Mouse (Mus musculus) CD8-positive naive resting alpha-beta T cell, adult 2 months (primary cell): ENCODE results near the gene Usmg5.
A peak's percentile ranks its signal among the peaks of the same experiment; 100 is the strongest.
"Not testable (repeated sequence)": the region's sequence is repeated elsewhere in the genome, so short reads cannot be mapped to it uniquely, and the experiment has no call there.

Experiments
- DNase-seq, 2 experiments: peaks; one replicate each; pipeline ENCODE4 v3.0.0; 2022; ENCODE audit warnings: low read depth in 2 of 2, low spot score in 2 of 2

Gene Usmg5

DNA sequence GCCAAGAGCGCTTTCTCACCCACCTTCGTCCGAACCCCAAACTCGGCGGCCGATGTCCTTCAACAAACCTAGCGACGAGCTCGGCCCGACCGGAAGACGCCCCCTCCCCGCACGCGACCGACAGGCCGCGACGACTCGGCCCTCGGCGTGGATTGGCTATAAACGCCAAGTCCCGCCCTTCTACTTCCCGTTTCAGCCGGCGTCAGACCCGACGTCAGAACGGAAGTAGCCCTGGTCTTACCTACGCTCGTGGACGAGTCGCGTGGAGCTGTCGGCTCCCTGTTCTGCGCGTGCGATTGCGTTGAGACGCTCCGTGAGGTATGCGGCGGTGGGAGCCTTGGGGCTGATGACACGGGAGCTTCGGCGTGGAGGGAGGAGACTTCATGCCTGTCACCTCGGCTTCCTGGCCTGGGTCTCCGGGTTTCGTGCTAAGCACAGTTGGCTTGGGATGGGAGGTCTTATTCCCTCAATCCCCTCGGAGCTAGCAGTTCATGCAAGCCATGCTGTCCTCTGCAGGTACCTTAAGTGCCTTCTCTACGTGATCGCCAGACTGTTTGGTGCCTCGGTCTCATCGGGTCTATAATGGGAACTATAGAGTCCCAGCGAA is at the start of gene Usmg5, which contains the start of gene Pdcd11:
TSS of gene Usmg5 (minus strand) at position 98 of the 607 bp plus-strand sequence.
TSS of gene Pdcd11 (plus strand) at position 219 of the 607 bp plus-strand sequence.
- DNase-seq: peak; percentile 85 to 87

DNA sequence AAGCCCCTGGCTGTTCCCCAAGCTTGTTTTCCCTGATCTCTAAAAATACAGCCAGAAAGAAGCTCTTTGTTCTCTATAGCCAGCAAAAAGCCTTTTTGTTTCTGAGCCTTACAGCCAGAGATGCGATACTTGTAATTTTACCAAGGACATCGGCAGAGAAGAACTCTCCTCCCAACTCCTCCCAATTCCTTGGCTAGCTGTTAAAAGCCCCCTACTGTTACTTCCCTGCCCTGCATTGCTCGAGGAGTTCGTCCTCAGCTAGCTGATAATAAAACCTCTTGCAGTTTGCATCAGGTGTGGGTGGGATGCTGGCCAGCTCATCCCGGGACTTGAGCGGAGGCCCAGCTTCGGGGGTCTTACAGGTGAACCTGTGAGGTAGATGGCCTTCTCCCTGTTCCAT is 49.2 kb upstream of the Usmg5 start:
- DNase-seq: not testable (repeated sequence)

DNA sequence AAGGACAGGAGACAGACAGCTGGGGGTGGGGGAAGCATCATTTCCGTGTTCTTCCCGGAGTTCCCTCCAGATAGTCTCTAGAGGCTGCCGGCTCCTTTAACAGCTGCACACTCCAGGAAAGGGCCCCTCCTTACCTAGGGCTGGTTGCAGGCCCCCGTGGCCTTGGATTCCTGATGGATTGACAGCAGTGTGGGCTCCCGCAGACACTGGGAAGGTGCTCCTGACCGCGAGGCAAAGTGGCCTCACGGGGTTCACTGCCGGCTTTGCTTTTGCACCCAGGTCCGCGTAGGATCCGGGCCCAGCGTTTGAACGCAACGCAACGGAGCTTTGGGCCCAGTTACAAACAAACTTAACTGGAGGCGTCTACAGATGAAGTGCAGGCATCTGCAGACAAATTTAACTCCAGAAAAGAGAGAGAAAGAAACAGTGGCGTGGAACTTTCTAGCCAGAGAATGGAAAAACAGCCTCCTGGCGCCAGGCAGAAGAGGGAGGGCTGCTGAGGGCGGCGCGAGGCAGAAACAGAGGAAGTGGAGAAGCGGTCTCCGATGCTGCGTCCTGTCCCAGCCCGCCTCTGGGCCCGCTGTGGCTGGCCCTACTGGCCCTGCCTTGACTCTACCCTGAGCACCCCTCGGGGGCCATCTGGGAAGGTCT is 47.4 kb upstream of the Usmg5 start, which contains the start of gene Calhm2:
TSS of gene Calhm2 (minus strand) at position 524 of the 651 bp plus-strand sequence.
- peak; percentile 17 to 28 for DNase-seq

DNA sequence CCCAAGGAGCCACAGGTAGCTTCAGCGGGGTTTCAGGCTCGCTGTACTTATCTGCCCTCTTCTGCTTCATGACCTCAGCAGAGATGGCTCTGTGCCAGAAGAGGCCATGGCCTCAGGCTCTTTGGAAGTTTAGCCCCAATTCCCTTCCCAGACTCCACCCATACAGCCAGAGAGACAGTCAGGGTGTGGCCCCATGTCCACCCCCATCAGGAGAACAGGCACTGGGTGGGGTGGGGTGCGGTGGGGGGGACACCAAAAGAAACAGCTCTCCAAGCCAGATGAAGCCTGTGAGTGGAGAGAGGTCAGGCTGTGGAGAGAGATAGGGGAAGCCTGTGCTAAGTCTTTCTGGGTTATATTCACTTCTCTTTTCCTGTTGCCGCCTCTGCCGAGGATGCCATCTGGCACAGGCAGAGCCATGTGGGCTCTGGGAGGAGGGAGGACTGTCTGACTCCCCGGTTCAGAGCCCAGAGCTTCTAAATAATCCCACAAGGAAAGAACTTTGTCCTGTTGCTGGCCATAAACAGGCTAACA is 46.7 kb upstream of the Usmg5 start:
- DNase-seq: no peak

DNA sequence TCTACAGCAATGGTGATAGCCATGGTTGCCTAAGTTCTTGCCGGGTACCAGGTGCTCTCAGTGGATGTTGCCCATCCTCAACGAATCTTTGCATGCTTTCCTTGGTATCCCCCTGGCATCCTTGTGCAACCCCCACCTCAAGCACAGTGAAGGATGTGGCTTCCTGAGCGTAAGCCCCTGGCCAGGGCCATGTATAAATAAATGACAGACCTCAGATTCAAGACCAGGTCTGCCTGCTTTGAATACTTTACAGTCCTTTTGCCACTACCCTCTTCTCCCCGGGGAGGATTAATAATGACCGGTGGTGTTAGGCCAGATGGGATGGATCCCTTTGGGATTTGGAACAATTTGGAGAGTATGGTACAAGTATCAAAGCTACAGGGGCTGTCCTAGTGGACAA is 45.7 kb upstream of the Usmg5 start:
- no peak for DNase-seq

DNA sequence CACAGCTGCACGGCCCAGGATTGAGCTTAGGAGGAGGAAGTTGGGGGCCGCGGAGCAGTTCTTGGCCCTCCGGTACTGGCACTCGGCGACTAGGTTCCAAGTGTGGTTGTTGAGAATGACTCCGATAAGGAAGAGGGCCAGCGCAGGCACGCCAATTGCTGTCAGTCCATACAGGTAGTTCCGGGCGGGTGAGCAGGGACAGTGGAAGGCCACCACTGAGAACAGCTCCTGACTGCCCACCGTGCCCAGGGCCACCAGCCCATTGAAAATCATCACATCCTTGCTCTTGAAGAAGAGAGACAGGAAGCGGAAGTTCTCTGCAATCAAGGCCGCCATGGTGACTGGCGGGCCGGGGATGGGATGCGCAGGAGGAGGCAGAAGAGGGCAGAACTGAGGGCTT is 45.1 kb upstream of the Usmg5 start:
- DNase-seq: no peak

DNA sequence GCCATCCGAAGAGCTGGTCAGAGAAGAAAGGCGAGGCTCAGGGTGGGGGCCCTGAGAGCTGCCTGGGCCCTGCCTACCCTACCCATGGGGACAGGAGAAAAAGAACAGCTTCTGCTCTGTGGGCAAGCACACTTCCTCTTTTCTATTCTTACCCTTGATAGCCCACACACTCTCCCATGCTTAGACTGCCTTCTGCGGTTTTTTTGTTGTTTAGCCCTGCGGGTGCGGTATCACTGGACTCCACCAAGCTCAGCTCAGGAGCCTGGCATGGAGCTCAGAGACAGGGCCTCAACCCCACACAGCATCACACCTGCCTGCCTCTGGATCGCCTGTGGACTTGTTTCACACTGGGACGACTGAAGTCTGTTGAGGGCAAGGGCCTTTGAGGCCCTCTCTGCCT is 42.7 kb upstream of the Usmg5 start:
- no peak for DNase-seq

DNA sequence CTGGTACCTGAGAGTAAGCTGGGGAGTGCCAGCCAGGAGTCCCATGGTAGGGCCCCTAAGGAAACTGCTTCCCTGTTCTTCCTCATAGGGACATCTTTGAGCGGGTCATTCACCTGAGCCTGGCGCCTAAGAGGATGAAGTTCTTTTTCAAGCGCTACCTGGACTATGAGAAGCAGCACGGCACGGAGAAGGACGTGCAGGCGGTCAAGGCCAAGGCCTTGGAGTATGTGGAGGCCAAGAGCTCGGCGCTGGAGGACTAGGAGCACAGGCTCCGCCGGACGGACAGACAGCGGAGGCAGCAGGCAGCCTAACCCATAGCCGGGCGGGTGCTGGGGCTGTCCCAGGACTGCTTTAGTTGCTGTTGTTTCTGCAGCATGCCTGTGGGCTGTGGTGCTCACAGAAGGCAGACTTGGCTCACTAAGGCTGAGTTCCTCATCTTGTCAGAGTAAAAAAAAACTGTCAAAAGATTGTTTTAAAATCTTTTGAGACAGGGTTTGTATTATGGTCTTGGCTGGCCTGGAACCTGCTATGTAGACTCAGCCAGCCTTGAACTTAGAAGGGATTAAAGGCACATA is 40.2 kb upstream of the Usmg5 start:
- no peak for DNase-seq

DNA sequence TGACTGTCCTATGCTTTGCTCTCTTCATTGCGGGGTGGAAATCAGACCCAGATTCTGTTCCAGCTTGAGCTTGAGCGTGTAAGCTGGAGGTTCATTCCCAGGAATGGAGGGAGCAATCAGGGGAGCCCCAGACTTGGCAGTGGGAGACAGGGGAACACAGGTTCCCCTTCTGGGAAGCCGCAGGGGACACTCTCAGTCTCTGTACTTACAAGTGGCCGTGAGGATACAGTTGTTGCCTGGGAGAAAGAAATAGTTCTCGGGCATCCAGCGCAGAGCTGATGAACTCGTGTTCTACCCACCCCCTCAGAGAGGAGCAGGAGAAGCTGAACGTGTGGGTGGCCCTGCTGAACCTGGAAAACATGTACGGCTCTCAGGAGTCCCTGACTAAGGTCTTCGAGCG is 38.4 kb upstream of the Usmg5 start:
- no peak for DNase-seq

DNA sequence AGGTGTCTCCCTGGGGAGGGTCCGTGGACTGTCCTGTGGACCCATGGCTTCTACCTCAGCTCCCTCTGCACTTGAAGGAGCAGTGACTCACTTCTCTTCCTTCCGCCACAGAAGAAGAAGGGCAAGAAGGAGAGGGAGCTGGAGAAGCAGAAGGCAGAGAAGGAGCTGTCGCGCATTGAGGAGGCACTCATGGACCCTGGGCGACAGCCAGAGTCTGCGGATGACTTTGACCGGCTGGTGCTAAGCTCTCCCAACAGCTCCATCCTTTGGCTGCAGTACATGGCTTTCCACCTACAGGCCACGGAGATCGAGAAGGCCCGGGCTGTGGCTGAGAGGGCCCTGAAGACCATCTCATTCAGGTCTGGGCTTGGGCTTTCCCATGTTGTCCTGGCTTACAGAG is 37.7 kb upstream of the Usmg5 start:
- no peak for DNase-seq

DNA sequence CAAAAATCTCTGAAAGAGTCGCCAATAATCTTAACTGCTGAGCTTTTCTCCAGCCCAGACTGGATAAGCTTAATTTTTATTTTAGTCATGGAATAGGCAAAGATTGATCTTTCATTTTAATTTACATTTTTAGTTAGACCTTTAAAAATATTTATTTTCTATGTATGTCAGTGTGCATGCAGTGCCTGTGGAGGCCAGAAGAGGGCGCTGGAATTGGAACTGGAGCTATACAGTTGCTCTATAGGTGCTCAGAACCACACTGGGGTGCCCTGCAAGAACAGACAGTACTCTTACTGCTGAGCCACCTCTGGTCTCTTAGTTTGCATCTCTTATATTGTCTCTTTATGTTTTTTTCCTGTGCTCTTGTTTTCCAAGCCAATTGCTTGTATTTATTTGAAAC is 32.4 kb upstream of the Usmg5 start:
- DNase-seq: peak in 1 of 2 experiments; percentile 12

DNA sequence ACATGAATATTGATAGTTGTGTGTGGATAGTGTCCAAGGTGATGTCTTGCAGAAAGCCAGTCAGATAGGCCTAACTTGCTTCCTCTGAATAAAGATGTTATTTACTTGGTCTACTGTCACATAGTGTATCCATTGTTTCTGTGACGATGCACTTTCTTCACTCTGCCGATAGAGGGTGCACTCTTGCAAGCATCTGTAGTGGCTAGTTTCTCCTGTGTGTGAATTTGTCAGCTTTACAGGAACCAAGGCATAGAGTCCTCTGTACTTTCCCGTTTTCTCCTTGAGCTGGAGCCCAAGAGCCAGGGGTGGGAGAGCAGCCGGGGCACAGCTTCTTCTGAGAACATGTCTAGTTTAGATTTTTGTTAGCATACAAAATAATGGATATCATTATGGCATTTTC is 30.6 kb upstream of the Usmg5 start:
- DNase-seq: peak in 1 of 2 experiments; percentile 8

DNA sequence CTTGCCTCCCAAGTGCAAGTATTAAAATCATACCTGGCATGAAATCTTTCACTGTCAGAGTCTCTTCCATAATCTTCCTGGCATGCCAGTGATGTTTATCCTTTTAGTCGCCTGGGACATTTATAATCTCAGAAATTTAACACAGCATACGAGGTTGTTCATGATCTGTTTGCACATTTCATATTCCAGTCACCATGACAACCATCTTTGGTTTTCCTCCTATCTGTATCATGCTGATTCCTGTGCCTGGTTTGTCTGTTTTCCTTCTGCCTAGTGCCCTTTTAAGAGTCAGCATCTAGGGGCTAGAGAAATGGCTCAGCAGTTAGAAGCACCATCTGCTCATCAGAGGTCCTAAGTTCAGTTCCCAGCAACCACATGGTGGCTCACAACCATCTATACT is 28.2 kb upstream of the Usmg5 start:
- DNase-seq: no peak

DNA sequence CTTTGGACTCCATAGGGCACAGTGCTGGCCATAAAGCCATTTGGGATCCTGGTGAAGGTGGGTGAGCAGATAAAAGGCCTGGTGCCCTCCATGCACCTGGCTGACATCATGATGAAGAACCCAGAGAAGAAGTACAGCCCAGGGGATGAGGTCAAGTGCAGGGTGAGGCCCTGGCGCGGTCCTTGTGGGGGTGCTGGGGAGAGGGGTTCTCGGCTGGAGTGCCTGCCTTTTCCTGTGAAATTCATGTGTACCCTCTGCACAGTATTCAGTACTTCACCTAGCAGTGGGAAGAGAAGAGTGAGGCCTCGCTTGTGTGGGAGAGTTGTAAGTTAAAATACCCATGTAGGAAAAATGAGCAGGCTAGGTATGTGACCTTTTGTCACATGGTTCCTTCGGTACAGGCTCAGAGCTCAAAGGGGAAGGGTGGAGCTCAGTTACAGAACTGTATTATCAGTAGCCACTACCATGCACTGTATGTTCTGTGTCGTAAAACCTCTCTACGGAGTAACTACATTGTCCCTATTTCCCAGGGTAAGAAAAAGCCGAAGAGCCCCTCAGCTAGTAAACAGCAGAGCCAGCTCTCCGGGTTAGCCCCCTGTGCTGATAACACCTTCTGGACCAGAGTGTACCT is 14.3 kb upstream of the Usmg5 start:
- DNase-seq: no peak

DNA sequence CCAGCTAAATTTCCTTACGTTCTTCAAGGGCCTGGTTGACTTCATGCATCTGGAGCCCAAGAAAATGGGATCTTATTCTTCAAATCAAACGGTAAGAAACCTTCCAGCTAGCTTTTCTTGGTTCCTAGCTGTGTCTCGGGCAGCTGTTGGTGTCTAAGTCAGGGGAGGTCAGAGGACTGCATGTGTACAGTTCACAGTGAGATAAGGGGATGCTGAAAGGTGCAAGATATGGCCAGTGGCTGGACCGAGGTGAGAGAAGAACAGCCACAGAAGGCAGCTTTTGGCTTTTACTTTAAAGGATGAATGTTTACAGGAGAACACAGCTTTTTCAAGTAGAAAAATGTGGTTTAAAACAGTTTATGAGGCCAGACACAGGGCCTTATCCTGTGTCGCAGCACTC is 10.6 kb upstream of the Usmg5 start:
- no peak for DNase-seq

DNA sequence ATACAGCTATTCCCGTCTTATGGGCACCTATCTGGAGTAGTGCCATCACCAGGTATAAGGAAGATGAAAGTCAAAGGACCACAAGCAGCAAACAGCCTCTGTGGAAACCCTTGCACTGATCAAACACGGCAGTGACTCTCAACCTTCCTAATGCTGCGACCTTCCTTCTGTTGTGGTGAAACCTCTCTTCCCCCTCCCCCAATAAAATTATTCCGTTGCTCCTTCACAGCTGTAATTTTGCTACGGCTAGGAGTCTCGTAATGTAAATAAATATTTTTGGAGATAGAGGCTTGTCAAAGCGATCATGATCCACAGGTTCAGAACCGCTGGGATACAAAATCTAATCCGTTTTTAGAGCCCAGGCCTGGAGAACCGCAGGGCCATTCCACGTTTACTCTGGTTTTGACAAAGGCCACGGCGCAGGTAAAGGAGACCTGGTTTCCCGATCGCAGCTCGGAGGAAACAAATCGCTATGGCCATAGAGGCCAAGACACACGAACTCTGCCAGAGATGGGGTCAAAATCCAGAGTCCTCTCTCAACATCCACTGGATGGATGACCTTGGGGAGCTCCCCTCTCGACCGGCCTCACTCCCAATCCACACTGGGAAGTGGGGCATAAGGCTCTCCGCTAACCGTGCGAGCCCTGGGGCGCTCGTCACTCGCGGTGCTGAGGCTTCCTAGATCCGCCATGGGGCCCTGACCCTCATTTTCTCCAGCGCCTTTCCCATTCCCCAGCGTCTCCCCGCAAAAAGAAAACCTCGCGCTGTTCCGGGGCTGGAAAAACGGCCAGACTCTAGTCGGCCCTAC is 525 bp downstream of the Usmg5 start:
- DNase-seq: peak; percentile 7 to 18

DNA sequence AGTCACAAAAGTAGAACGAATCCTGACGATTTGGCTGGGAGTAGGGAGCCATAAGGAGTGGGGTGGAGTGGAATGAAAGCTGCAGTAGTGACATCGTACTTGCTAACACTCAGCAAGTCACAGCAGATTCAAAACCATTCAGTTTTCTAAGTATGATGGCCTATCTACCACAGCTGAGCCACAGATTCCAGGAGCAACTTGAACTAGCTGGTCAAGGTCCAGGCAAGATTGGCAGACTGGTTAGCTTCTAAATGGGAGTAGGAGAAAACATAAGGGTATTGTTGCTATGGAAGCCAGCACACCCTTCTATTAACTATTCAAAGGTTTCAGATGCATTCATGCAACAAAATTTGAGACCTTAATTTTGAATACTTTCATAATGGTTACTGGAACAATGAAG is 2.2 kb downstream of the Usmg5 start:
- no peak for DNase-seq

DNA sequence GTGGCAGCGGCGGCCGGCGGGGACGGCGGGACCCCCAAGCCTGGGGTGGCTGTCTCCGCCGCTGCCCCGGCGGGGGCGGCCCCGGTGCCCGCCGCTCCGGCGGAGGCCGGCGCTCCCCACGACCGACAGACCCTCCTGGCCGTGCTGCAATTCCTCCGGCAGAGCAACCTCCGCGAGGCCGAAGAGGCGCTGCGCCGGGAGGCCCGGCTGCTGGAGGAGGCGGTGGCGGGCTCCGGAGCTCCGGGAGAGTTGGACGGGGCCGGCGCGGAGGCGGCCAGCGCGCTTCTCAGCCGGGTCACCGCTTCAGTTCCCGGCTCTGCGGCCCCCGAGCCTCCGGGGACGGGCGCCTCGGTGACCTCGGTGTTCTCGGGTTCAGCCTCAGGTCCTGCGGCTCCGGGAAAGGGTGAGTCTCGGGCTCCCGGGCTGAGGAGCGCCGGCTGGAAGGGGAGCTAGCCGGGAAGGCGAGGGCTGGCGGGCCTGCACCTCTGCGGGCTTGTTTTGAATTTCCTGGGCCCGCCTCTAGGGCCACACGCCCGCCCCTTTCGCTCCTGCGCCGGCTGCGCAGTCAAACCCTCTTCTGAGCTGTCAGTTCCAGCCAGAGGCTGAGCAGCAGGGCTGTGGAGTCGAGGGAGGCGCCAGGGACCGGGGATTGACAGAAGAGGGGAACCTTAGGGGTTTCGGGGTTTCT is 22.4 kb downstream of the Usmg5 start:
- DNase-seq: peak; percentile 80 to 82

DNA sequence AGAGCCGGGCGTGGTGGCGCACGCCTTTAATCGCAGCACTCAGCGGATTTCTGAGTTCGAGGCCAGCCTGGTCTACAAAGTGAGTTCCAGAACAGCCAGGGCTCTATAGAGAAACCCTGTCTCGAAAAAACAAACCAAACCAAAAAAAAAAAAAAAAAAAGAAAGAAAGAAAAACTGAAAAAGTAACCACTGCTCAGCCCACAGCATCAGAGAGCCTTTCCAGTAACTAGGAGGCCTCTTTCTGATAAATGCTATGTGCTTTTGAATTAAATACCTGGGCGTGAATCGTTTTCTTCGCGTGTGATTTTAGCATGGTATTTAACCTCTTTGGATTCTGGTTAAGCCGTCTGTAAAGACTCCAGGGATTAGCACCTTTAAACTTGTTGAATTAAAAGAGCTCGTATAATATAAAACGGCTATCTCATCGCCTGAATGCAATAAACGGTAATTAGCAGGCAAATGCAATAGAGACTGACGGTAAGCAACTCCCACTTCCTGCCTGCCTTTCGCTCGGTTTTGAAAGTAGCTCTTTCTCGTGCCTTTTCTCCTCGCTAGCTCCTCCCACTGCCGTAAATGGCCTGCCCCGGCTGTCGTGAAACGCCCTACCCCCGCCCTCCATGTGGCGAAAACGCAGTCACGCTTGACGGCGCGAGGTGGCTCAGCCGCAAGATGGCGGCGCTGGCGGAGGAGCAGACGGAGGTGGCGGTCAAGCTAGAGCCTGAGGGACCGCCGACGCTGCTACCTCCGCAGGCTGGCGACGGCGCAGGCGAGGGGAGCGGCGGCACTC is 23.2 kb downstream of the Usmg5 start, which contains the start of gene Taf5:
TSS of gene Taf5 (plus strand) at position 651 of the 787 bp plus-strand sequence.
- peak; percentile 96 to 99 for DNase-seq

DNA sequence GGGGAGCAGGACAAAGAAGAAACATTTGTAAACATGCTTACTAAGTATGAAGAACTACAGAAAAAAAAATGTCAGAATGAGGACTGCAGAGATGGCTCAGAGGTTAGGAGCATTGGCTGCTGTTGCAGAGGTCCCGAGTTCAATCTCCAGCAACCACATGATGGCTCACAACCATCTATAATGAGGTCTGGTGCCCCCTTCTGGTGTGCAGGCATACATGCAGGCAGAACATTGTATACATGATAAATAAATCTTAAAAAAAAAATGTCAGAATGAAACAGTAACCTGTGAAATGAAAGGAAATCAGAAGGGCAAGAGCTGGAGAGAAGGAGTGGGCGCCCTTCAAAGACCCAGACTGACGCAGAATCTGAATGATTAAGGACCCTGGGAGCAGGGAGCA is 24.6 kb downstream of the Usmg5 start:
- no peak for DNase-seq
